Mouse (Mus musculus) MEL (cell line): ENCODE results near the gene Gm5565. TPM values are rescaled to one million over a fixed set of nuclear protein-coding genes. Genes with fewer than 3 reads are reported as not detected.

Source experiments
- DNase-seq: peaks from one replicate; pipeline ENCODE4 v3.0.0; 2011; ENCODE audit warnings: low read depth, low spot score
- H3K27ac ChIP-seq: 2 replicates; pipeline ENCODE4 v1.5.1; 2012; ENCODE audit warnings: low read depth, mild to moderate bottlenecking, control low read depth, low read length, moderate library complexity; ENCODE audit not compliant: control insufficient read depth
- H3K27me3 ChIP-seq, 2 experiments: fragments of 150-350 bp in 1 of 2; sonication (generic) in 1 of 2; 2 replicates each; pipeline ENCODE4 v1.6.1; 2012; ENCODE audit warnings: low read length in 2 of 2, mild to moderate bottlenecking in 2 of 2, improper control_type of control experiment in 1 of 2, moderate library complexity in 1 of 2; ENCODE audit not compliant: insufficient read depth in 2 of 2, control insufficient read depth in 1 of 2
- H3K36me3 ChIP-seq, 2 experiments: 2 replicates each; pipeline ENCODE4 v1.6.1; 2012 to 2014; ENCODE audit warnings: low read length in 2 of 2, improper control_type of control experiment in 1 of 2, inconsistent platforms in 1 of 2, mild to moderate bottlenecking in 1 of 2; ENCODE audit not compliant: insufficient read depth in 2 of 2, control insufficient read depth in 1 of 2
- H3K4me1 ChIP-seq, 2 experiments: fragments of 150-350 bp in 1 of 2; sonication (generic) in 1 of 2; 2 replicates each; pipeline ENCODE4 v1.6.1; 2012; ENCODE audit warnings: low read length in 2 of 2, improper control_type of control experiment in 1 of 2, mild to moderate bottlenecking in 1 of 2; ENCODE audit not compliant: insufficient read depth in 2 of 2, control insufficient read depth in 1 of 2
- H3K4me3 ChIP-seq, 2 experiments: fragments of 150-350 bp in 1 of 2; sonication (generic) in 1 of 2; 2 replicates each; pipeline ENCODE4 v1.5.1; 2012; ENCODE audit warnings: low read depth in 2 of 2, low read length in 2 of 2, mild to moderate bottlenecking in 2 of 2, moderate library complexity in 2 of 2, control low read depth in 1 of 2, improper control_type of control experiment in 1 of 2; ENCODE audit not compliant: control insufficient read depth in 1 of 2, insufficient read depth in 1 of 2
- H3K79me2 ChIP-seq: 2 replicates; pipeline ENCODE4 v1.6.1; 2012; ENCODE audit warnings: mild to moderate bottlenecking, low read length, moderate library complexity; ENCODE audit not compliant: control insufficient read depth, poor library complexity, insufficient read depth
- H3K9ac ChIP-seq: 2 replicates; pipeline ENCODE4 v1.6.1; 2012; ENCODE audit warnings: low read depth, mild to moderate bottlenecking, control low read depth, low read length, moderate library complexity; ENCODE audit not compliant: control insufficient read depth, poor library complexity, severe bottlenecking
- H3K9me3 ChIP-seq: fragments of 150-350 bp; sonication (generic); replicated peaks from 2 replicates; pipeline ENCODE4 v1.6.1; 2012; ENCODE audit warnings: mild to moderate bottlenecking, low read length, improper control_type of control experiment, moderate library complexity; ENCODE audit not compliant: insufficient read depth
- BHLHE40 ChIP-seq: IDR thresholded peaks from 2 replicates; pipeline ENCODE4 v1.6.1; 2012; ENCODE audit warnings: low read depth, mild to moderate bottlenecking, inconsistent platforms, low read length, improper control_type of control experiment, borderline replicate concordance
- CHD1 ChIP-seq: IDR thresholded peaks from 2 replicates; pipeline ENCODE4 v1.6.1; 2012; ENCODE audit warnings: low read depth, mild to moderate bottlenecking, inconsistent platforms, low read length, improper control_type of control experiment
- EP300 ChIP-seq, 2 experiments: IDR thresholded peaks; 2 replicates each; pipeline ENCODE4 v1.6.1; 2011; ENCODE audit warnings: improper control_type of control experiment in 2 of 2, low read length in 2 of 2, low read depth in 1 of 2, mild to moderate bottlenecking in 1 of 2
- GATA1 ChIP-seq: IDR thresholded peaks from 2 replicates; pipeline ENCODE4 v1.6.1; 2011; ENCODE audit warnings: low read depth, low read length, improper control_type of control experiment
- KAT2A ChIP-seq: conservative IDR thresholded peaks from 2 replicates; pipeline ENCODE4 v1.6.1; 2012; ENCODE audit warnings: low read depth, low read length, improper control_type of control experiment, inconsistent platforms
- MAX ChIP-seq: IDR thresholded peaks from 2 replicates; pipeline ENCODE4 v1.6.1; 2011; ENCODE audit warnings: low read length, improper control_type of control experiment
- MXI1 ChIP-seq: IDR thresholded peaks from 2 replicates; pipeline ENCODE4 v1.6.1; 2011; ENCODE audit warnings: mild to moderate bottlenecking, low read depth, low read length, improper control_type of control experiment
- MYB ChIP-seq: IDR thresholded peaks from 2 replicates; pipeline ENCODE4 v1.6.1; 2011; ENCODE audit warnings: mild to moderate bottlenecking, low read depth, low read length, improper control_type of control experiment
- NELFE ChIP-seq: IDR thresholded peaks from 2 replicates; pipeline ENCODE4 v1.6.1; 2011; ENCODE audit warnings: low read depth, low read length, improper control_type of control experiment
- NRF1 ChIP-seq: IDR thresholded peaks from 2 replicates; pipeline ENCODE4 v1.6.1; 2014; ENCODE audit warnings: low read depth, mild to moderate bottlenecking, inconsistent platforms, low read length, improper control_type of control experiment, moderate library complexity; ENCODE audit not compliant: poor library complexity, insufficient read depth, severe bottlenecking
- SIN3A ChIP-seq: IDR thresholded peaks from 2 replicates; pipeline ENCODE4 v1.6.1; 2012; ENCODE audit warnings: low read length, improper control_type of control experiment, inconsistent platforms
- TBP ChIP-seq: IDR thresholded peaks from 2 replicates; pipeline ENCODE4 v1.8.0; 2011; ENCODE audit warnings: low read depth, low read length, improper control_type of control experiment
- TCF12 ChIP-seq: IDR thresholded peaks from 2 replicates; pipeline ENCODE4 v1.6.1; 2014; ENCODE audit warnings: low read depth, mild to moderate bottlenecking, inconsistent platforms, low read length, improper control_type of control experiment, moderate library complexity
- UBTF ChIP-seq: IDR thresholded peaks from 2 replicates; pipeline ENCODE4 v1.6.1; 2012; ENCODE audit warnings: low read depth, mild to moderate bottlenecking, inconsistent platforms, low read length, improper control_type of control experiment, moderate library complexity, borderline replicate concordance; ENCODE audit not compliant: insufficient read depth
- USF1 ChIP-seq: IDR thresholded peaks from 2 replicates; pipeline ENCODE4 v1.6.1; 2014; ENCODE audit warnings: low read depth, mild to moderate bottlenecking, inconsistent platforms, low read length, improper control_type of control experiment, moderate library complexity
- USF2 ChIP-seq, 2 experiments: IDR thresholded peaks; 2 replicates each; pipeline ENCODE4 v1.6.1; 2011 to 2012; ENCODE audit warnings: improper control_type of control experiment in 2 of 2, low read length in 2 of 2, borderline replicate concordance in 1 of 2, inconsistent platforms in 1 of 2, low read depth in 1 of 2, mild to moderate bottlenecking in 1 of 2; ENCODE audit not compliant: insufficient read depth in 1 of 2
- ZC3H11A ChIP-seq: IDR thresholded peaks from 2 replicates; pipeline ENCODE4 v1.6.1; 2012; ENCODE audit warnings: low read depth, mild to moderate bottlenecking, inconsistent platforms, low read length, improper control_type of control experiment
- polyA plus RNA-seq, 2 experiments: library from polyadenylated mRNA; stranded (reverse) in 1 of 2; unstranded in 1 of 2; fragments of >175 nt in 1 of 2; fragments of >200 nt in 1 of 2; gene quantifications; 2 replicates each; pipeline versions ENCODE4 v1.2.1 to v1.2.4; 2012; ENCODE audit warnings: low replicate concordance in 2 of 2, low read depth in 1 of 2; ENCODE audit not compliant: insufficient read length in 2 of 2, insufficient read depth in 1 of 2, missing spikeins in 1 of 2
- total RNA-seq: library from RNA; depleted of rRNA; stranded (reverse); fragments of 300-350 nt; gene quantifications from 2 replicates; pipeline ENCODE4 v1.2.3, GENCODE M21; 2012

The Gm5565 gene
- total and polyA plus RNA-seq, 3 experiments: not detected

DNA sequence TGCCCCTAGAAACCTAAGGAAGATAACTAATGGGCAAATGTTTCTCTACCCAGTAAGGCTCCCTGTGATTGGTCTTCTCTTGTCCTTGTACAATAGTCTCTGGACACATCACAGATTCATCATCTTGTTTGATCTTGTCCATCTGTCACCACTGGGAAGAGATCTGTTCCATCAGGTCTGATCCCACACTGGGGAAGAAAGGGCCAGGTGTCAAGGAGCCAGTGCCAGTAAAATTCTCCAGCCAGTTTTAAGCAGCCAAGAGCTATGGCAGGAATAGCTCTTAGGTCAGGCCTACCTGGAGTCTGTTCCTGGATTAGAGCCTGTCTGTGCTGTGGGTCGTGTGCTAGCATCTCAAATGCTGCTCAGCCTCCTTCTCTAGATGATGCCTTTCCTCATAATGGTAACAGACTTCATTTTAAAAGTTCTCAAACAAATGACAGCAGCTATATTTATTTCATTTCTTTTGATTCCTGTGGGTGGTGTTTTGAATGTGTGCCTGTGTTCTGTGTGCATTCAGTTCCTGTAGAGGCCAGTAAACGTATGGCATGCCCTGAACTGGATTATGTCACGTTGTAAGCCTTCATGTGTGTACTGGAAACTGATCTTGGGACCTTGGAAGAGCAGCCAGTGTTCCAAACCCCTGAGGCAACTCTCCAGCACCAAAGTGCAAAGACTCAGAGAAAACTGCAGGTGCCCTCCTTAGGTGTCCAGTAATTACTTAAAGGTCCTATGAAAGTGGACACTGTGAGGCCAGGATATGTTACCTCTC, 30.3 kb upstream of the Gm5565 start:
- Histone ChIP-seq H3K9me3 (no peaks in the 10 kb centered on the region), H3K79me2 (no peaks in the 10 kb centered on the region), H3K9ac (no peak overlapping the region), H3K27me3 (no peaks in the 10 kb centered on the region), H3K4me1 (no peaks in the 10 kb centered on the region), H3K4me3 (no peak overlapping the region), H3K36me3 (no peaks in the 10 kb centered on the region), H3K27ac (no peak overlapping the region)
- no peak for TF ChIP-seq USF2 (IDR thresholded peaks at IDR 0.05; ENCODE audit: borderline replicate concordance in 1 of 2, insufficient read depth in 1 of 2, low read depth in 1 of 2, low read length in 2 of 2)
- TF ChIP-seq SIN3A: no peak
- TF ChIP-seq BHLHE40: no peak
- TF ChIP-seq NELFE: no peak
- TF ChIP-seq USF1: no peak
- no peak for TF ChIP-seq TBP
- no peak for TF ChIP-seq MXI1
- TF ChIP-seq KAT2A: no peak
- TF ChIP-seq UBTF: no peak
- no peak for TF ChIP-seq TCF12
- TF ChIP-seq CHD1: no peak
- DNase-seq: no peak

DNA sequence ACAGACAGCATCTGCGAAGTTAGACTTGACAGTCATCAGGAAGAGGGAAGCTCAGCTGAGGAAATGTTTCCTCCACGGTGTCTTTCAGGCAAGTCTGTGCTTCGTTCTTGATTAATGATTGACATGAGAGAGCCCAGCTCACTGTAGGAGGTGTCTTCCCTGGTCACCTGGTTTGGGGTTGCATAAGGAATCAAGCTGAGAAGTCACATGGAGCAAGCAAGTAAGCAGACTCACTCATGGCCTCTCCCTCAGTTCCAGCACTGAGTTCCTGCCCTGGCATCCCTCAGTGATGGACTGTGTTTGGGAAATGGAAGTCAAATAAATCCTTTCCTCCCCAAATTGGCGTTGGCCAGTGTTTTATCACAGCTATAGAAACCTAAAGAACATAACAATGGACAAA, 29.8 kb upstream of the Gm5565 start:
- H3K9me3 ChIP-seq: no peaks in the 10 kb centered on the region
- no peaks in the 10 kb centered on the region for H3K36me3 ChIP-seq
- TF ChIP-seq ZC3H11A (no peak), GATA1 (no peak), MYB (no peak), EP300 (IDR thresholded peaks at IDR 0.05; ENCODE audit: low read depth in 1 of 2, low read length in 2 of 2) (no peak), MAX (no peak), NRF1 (no peak)
- H3K4me1 ChIP-seq: no peaks in the 10 kb centered on the region
- H3K9ac ChIP-seq: no peak overlapping the region
- no peak overlapping the region for H3K27ac ChIP-seq
- H3K27me3 ChIP-seq: no peaks in the 10 kb centered on the region
- no peak overlapping the region for H3K4me3 ChIP-seq
- H3K79me2 ChIP-seq: no peaks in the 10 kb centered on the region
- DNase-seq: no peak
